Mouse (Mus musculus) urinary bladder, postnatal 4 days (tissue): ENCODE data around the gene 1700016K19Rik.

Experiments
- DNase-seq, 2 experiments: peaks; one replicate each; pipeline ENCODE4 v3.0.0; 2021 to 2022; ENCODE audit warnings: low spot score in 2 of 2

1700016K19Rik gene

GRCm38 (mm10) chr11:76033836-76034235 lies 34.1 kb downstream of the 1700016K19Rik start:
- DNase-seq, result no peak

- no peak for DNase-seq
Observed at GRCm38 (mm10) chr11:76035182-76035581, 35.5 kb downstream of the 1700016K19Rik start.

DNA sequence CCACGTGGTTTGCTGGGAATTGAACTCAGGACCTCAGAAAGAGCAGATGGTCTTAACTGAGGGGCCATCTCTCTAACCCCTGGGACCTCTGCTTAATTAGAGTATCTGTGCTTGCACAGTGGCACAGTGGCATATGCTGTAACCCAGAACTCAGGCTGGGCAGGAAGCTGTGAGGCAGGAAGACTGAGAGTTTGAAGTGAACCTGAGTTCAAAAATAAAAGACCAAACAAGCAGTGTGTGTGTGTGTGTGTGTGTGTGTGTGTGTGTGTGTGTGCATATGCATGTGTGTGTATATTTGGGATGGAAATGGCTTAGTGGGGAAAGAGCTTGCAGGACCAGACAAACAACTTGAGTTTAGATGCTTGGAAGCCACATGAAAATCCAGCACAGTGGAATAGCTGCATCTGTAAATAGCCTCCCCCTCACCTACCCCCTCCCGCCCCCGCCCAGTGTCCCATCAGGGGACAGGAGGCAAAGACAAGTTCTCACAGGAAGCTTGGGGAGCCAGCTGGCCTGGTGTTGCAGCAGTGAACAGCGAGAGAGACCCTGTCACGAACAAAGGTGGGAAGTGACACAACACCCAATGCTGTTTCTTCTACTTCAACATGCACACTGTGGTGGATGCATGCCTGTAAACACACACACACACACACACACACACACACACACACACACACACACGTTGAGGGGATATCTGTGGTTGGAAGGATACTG lies 38.0 kb downstream of the 1700016K19Rik start:
- no peak for DNase-seq

DNA sequence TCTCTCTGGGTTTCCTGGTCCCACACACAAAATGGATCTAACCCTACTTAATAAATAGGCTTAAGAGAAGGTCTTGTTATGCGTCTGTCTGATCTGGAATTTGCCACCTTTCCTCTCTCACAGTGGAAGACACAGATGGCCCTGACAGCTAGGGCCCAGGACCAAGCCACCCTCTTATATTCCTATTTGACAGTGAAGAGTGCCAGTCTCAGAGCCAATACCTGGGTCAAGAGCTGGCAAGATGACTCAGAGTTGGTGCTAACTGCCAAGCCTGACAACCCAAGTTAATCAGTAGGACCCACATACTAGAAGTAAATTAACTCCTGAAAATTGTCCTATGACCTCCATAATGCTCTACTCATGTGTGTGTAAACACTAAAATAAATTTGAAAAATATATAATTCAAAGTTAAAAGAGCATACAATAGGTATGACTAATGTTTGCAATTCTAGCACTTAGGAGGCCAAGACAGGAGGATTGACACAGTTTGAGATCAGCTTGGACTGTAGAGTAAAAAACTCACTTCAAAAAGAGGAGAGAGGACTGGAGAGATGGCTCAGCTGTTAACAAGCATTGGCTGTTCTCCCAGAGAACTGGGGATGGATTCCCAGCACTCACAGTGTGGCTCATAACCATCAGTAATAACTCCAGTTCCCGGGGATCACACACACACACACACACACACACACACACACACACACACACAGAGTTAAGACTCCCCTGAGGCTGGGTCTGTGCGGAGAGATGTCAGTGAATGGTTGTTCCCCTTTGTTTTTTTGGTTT lies 39.8 kb downstream of the 1700016K19Rik start:
- no peak for DNase-seq

- DNase-seq, result no peak
Observed at GRCm38 (mm10) chr11:76040106-76040505, 40.4 kb downstream of the 1700016K19Rik start.

DNA sequence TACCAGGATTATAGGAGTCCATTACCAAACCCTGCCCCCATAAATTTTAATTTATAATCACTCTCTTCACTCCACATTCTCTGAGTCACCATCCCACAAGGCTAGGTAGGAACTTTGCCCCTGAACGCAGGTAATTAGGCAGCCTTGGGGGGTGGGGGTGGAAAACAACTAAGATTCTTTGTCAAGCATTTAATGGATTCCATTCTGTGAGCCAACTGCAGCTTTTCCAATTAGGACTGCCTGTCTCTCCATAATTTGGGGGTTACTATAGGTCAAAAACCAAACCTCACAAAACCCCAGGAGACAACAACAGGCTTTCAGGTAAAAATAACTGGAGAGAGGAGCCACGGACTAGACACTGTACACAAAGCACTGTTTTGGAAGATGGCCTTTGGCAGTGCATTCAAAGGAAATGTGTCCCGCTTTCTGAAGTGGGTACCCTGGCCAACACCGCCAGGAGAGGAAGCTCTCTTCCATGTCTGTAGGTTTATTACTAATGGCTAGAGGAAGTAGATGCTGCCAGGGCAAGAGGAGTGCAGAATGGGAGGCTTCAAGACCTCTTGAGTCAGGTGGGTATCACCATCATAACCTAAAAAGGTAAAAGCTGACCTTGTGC lies 41.2 kb downstream of the 1700016K19Rik start:
- DNase-seq, result no peak

- DNase-seq, result no peak
Observed at GRCm38 (mm10) chr11:76042041-76042638, 42.4 kb downstream of the 1700016K19Rik start.

DNA sequence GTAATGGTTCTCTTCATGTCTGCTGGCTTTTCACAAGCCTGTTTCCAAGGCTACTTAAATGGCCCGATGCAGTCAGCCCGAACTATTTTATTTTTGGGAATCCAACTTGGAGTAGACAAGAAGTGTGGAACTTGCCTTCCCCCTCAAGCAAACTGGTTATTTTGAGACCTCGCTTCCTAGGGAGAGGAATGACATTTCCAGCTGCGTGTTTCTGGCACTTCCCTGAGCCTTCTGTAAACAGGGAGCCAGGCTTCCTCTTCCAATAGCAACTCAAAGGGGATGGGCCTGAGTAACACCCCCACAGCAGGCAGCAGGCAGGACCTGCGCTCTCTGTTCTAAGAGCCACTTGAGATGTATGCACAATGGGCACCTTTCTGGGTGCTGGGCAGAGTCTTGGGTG lies 43.2 kb downstream of the 1700016K19Rik start:
- no peak for DNase-seq

- no peak for DNase-seq
Observed at GRCm38 (mm10) chr11:76044468-76044867, 44.8 kb downstream of the 1700016K19Rik start.

DNA sequence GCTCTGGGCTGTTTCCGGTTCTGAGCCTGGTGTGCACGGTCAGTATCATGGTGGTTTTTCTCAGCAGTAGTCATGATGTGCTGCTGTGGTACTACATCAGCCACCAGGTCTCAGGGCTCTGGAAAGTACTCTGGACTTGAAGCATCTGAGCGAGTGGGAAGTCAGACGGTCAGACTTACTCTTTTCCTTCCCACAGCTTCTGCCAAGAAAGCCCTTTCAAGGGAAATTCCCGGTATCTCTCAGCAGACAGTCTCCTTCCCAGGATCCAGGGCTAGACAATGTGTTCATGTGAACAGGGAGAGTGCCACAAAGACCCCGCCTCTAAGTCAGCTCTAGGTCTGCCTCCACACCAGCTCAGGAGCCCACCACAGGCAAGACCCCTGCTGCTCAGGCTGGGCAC lies 45.7 kb downstream of the 1700016K19Rik start:
- DNase-seq, result no peak

- DNase-seq, result no peak
Observed at GRCm38 (mm10) chr11:76050509-76050908, 50.8 kb downstream of the 1700016K19Rik start.

DNA sequence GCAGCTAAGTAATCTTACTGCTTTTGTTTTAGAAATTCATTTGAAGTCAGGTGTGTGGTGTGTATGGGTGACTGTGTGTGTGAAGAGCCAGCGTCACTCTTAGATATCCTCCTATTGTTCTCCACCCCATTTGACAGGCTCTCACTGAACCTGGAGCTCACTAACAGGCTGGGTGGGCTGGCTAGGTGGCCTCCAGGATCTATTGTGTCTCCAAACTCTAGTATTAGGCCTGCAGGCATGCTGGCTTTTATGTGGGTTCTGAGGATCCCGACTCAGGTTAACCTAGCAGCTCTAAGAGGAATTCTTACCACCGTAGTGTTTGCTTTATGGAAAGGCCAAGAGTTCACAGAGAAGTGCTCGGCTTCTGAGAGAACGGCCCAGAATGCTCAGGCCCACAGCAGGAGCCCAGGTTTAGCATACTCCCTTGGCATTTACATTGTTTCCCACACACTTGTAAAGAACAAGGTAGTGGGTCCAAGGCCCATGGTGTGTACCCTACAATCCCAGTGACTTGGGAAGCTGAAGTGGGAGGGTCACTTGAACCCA lies 51.3 kb downstream of the 1700016K19Rik start:
- no peak for DNase-seq

DNA sequence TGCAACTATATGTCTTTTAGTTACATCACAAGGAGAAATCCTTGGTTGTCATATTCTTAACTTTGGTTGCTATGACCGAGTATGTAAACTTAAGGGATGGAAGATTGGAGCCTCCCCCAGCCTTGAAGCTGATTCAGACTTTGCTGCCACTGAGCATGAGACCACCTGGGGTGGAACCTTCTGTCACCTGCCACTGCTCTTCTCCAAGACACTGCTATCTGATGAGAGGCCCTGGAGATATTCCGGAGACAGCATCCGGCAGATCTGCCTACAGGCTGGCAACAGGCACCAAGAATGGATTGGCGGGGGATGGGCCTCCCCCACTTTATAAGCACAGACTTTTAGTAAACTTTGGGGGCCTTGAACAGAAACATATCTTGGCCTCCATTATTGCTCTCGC lies 52.8 kb downstream of the 1700016K19Rik start:
- no peak for DNase-seq
